Mouse (Mus musculus): ENCODE data around the gene Gnb1. TPM values are rescaled to one million over a fixed set of nuclear protein-coding genes. Genes with fewer than 3 reads are reported as not detected.

Gnb1 gene
- polyA plus RNA-seq, 1 experiment from 2014 or later = 585 TPM

DNA sequence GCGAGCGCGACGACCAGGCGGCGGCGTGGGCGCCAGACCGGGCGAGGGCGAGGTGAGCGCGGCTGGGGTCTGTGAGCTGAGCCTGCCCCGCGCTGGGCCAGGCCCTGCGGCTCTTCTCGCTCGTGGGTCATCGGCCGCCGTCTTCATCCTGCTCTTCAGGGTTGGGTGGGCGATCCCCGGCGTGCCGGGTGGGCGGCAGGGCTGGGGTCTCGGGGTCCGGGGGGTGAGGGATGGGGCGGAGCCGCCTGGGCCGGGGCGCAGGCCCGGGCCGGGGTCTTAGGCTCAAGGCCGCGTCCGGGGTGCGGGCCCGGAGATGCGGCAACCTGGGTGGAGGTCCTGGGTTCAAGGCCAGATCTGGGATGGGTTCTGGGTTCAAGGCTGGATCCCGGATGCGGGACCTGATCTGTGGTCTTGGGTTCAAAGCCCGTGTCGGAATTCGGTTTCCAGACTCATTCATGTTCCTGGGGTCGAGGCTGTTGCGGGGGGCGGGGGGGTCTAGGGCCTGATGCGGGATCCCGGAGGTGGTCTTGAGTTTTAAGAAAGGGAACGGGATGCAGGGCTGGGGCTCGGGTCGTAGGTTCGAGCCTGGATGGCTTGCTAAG lies 469 bp downstream of the Gnb1 start:
- Histone ChIP-seq H3K9me3 (ENCODE audit: low read depth, low read length) (no peaks in the 10 kb centered on the region), H3K4me2 (peak overlapping the region; percentile 93), H3K36me3 (ENCODE audit: insufficient read depth) (0 out of 2 replicates have a peak, but pooled peaks cover 4% of the 10 kb centered on the region), H3K27ac (ENCODE audit: low read depth) (peak overlapping the region; percentile 95), H3K9ac (peak overlapping the region; percentile 100), H3K27me3 (ENCODE audit: insufficient read depth, low read length) (no peaks in the 10 kb centered on the region), H3K4me1 (ENCODE audit: insufficient read depth) (peaks cover 24% of the 10 kb centered on the region), H3K4me3 (ENCODE audit: low read depth, low read length) (peak overlapping the region; percentile 99)
- ATAC-seq (ENCODE audit: insufficient read depth) (peak; percentile 44), DNase-seq (peak; percentile 47)
- no peak for TF ChIP-seq CTCF (IDR thresholded peaks at IDR 0.05; ENCODE audit: low read depth)
- under 1% methylated on average over 53 of the region's 54 CpGs for WGBS

DNA sequence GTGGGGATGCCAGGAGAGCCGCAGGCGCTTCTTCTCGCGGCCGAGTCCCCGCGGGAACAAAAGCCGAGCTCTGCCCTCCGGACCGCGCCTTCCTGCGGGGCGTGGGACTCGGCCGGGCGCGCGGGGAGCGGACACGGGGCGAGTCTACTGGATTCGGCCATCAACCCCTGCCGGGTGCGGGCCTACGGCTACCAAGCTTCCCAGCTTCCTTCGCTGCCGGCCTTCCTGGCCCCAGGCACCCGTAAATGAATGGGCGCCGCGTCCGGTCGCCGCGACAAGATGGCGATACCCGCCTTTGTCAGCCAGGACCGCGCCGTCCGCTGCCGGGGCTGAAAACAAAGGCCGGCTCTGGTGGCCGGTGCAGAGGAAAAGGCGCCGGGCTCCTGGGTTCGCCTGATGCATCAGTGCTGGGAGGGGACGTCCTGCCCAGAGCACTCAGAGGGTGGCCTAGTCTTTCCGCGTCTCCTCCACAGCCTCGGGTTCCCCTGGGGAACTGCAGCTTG lies 1.0 kb downstream of the Gnb1 start:
- peaks cover 21% of the 10 kb centered on the region for H3K4me1 ChIP-seq (ENCODE audit: insufficient read depth)
- 0% methylated on average over 51 of the region's 51 CpGs for WGBS

DNA sequence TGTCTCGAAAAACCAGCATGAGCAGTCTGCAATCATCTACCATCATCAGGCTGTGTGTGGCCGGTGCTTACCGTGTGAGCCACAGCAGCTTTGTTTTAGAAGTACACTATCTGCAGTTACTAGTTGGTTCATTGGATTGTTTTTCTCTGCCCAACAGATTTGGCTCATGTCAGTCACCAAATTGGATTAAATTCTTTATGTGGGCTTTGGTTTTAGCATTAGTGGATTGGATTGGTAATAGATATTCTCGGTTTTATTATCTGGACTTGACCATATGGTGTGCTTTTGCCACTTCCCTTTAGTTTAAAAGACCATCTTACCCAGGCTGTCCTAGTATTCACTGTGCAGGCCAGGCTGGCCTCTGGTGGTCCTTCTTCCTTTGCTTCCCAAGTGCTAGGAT lies 3.7 kb downstream of the Gnb1 start:
- peaks cover 5% of the 10 kb centered on the region for H3K4me1 ChIP-seq (ENCODE audit: insufficient read depth)
- WGBS = 71% methylated on average over 4 of the region's 4 CpGs
- TF ChIP-seq CTCF (IDR thresholded peaks at IDR 0.05; ENCODE audit: low read depth) = no peak
- H3K27me3 ChIP-seq (ENCODE audit: insufficient read depth, low read length) = no peaks in the 10 kb centered on the region
- ATAC-seq (ENCODE audit: insufficient read depth) (no peak), DNase-seq (no peak)
- H3K36me3 ChIP-seq (ENCODE audit: insufficient read depth) = 0 out of 2 replicates have a peak, but pooled peaks cover 4% of the 10 kb centered on the region
- no peak overlapping the region for H3K27ac ChIP-seq (ENCODE audit: low read depth)
- H3K4me3 ChIP-seq (ENCODE audit: low read depth, low read length) = no peak overlapping the region
- no peak overlapping the region for H3K9ac ChIP-seq
- H3K9me3 ChIP-seq (ENCODE audit: low read depth, low read length) = no peaks in the 10 kb centered on the region
- H3K4me2 ChIP-seq = no peak overlapping the region

More for the DNA sequence above, 1.0 kb downstream of the Gnb1 start:
- no peaks in the 10 kb centered on the region for H3K9me3 ChIP-seq (ENCODE audit: low read depth, low read length)
- peak; percentile 69 for DNase-seq
- H3K27ac ChIP-seq (ENCODE audit: low read depth) = peak overlapping the region; percentile 95
- 0 out of 2 replicates have a peak, but pooled peaks cover 4% of the 10 kb centered on the region for H3K36me3 ChIP-seq (ENCODE audit: insufficient read depth)
- H3K4me3 ChIP-seq (ENCODE audit: low read depth, low read length) = peak overlapping the region; percentile 99
- H3K27me3 ChIP-seq (ENCODE audit: insufficient read depth, low read length) = no peaks in the 10 kb centered on the region
- TF ChIP-seq CTCF (IDR thresholded peaks at IDR 0.05; ENCODE audit: low read depth) = no peak
- H3K4me2 ChIP-seq = peak overlapping the region; percentile 93
- H3K9ac ChIP-seq = peak overlapping the region; percentile 100
- ATAC-seq (ENCODE audit: insufficient read depth) = no peak

- H3K9me3 ChIP-seq (ENCODE audit: low read depth, low read length) = no peaks in the 10 kb centered on the region
- H3K36me3 ChIP-seq (ENCODE audit: insufficient read depth) = 0 out of 2 replicates have a peak, but pooled peaks cover 4% of the 10 kb centered on the region
- no peak for TF ChIP-seq CTCF (IDR thresholded peaks at IDR 0.05; ENCODE audit: low read depth)
- WGBS = 80% methylated on average over 3 of the region's 3 CpGs
- DNase-seq = no peak
- no peak overlapping the region for H3K4me3 ChIP-seq (ENCODE audit: low read depth, low read length)
- H3K4me2 ChIP-seq = no peak overlapping the region
- ATAC-seq (ENCODE audit: insufficient read depth) = no peak
- no peaks in the 10 kb centered on the region for H3K4me1 ChIP-seq (ENCODE audit: insufficient read depth)
- no peak overlapping the region for H3K9ac ChIP-seq
- no peak overlapping the region for H3K27ac ChIP-seq (ENCODE audit: low read depth)
- H3K27me3 ChIP-seq (ENCODE audit: insufficient read depth, low read length) = no peaks in the 10 kb centered on the region
Measured at GRCm38 (mm10) chr4:155497963-155498362, 6.8 kb downstream of the Gnb1 start.

- Histone ChIP-seq H3K9ac (no peak overlapping the region), H3K27me3 (ENCODE audit: insufficient read depth, low read length) (no peaks in the 10 kb centered on the region), H3K27ac (ENCODE audit: low read depth) (no peak overlapping the region), H3K36me3 (ENCODE audit: insufficient read depth) (no peaks in the 10 kb centered on the region), H3K9me3 (ENCODE audit: low read depth, low read length) (no peaks in the 10 kb centered on the region), H3K4me2 (no peak overlapping the region), H3K4me3 (ENCODE audit: low read depth, low read length) (no peak overlapping the region), H3K4me1 (ENCODE audit: insufficient read depth) (no peaks in the 10 kb centered on the region)
- 58% methylated on average over 2 of the region's 2 CpGs for WGBS
- no peak for TF ChIP-seq CTCF (IDR thresholded peaks at IDR 0.05; ENCODE audit: low read depth)
- DNase-seq (no peak), ATAC-seq (ENCODE audit: insufficient read depth) (no peak)
Measured at GRCm38 (mm10) chr4:155501126-155501525, 10.0 kb downstream of the Gnb1 start.

- ATAC-seq (ENCODE audit: insufficient read depth) (no peak), DNase-seq (no peak)
- WGBS = 67% methylated on average over 8 of the region's 8 CpGs
- Histone ChIP-seq H3K27ac (ENCODE audit: low read depth) (no peak overlapping the region), H3K9me3 (ENCODE audit: low read depth, low read length) (no peaks in the 10 kb centered on the region), H3K4me3 (ENCODE audit: low read depth, low read length) (no peak overlapping the region), H3K27me3 (ENCODE audit: insufficient read depth, low read length) (no peaks in the 10 kb centered on the region), H3K4me1 (ENCODE audit: insufficient read depth) (no peaks in the 10 kb centered on the region), H3K4me2 (no peak overlapping the region), H3K36me3 (ENCODE audit: insufficient read depth) (no peaks in the 10 kb centered on the region), H3K9ac (no peak overlapping the region)
- no peak for TF ChIP-seq CTCF (IDR thresholded peaks at IDR 0.05; ENCODE audit: low read depth)
Measured at GRCm38 (mm10) chr4:155505067-155505466, 13.9 kb downstream of the Gnb1 start.

GRCm38 (mm10) chr4:155505671-155506295 lies 14.6 kb downstream of the Gnb1 start:
- Histone ChIP-seq H3K4me2 (no peak overlapping the region), H3K4me3 (ENCODE audit: low read depth, low read length) (no peak overlapping the region), H3K9ac (no peak overlapping the region), H3K27ac (ENCODE audit: low read depth) (no peak overlapping the region), H3K4me1 (ENCODE audit: insufficient read depth) (no peaks in the 10 kb centered on the region), H3K36me3 (ENCODE audit: insufficient read depth) (no peaks in the 10 kb centered on the region), H3K9me3 (ENCODE audit: low read depth, low read length) (no peaks in the 10 kb centered on the region), H3K27me3 (ENCODE audit: insufficient read depth, low read length) (no peaks in the 10 kb centered on the region)
- ATAC-seq (ENCODE audit: insufficient read depth) (no peak), DNase-seq (no peak)
- TF ChIP-seq CTCF (IDR thresholded peaks at IDR 0.05; ENCODE audit: low read depth) = no peak
- 78% methylated on average over 5 of the region's 5 CpGs for WGBS
